Mouse (Mus musculus) embryonic facial prominence, embryonic 10.5 days (tissue): ENCODE data around the gene Ptprg. TPM values are rescaled to one million over a fixed set of nuclear protein-coding genes. Genes with fewer than 3 reads are reported as not detected.
A peak's percentile ranks its signal among the peaks of the same experiment; 100 is the strongest.

Experiments used
- DNase-seq: peaks from one replicate; pipeline ENCODE4 v3.0.0-alpha.2; 2017; ENCODE audit warnings: low spot score
- H3K27ac ChIP-seq: fragments of 300-500 bp; sonication (generic); replicated peaks from 2 replicates; pipeline ENCODE4 v1.5.1; 2016; ENCODE audit warnings: mild to moderate bottlenecking
- H3K27me3 ChIP-seq: fragments of 300-500 bp; sonication (generic); replicated peaks from 2 replicates; pipeline ENCODE4 v1.6.1; 2016; ENCODE audit warnings: low read depth, mild to moderate bottlenecking; ENCODE audit not compliant: poor library complexity, severe bottlenecking
- H3K36me3 ChIP-seq: fragments of 300-500 bp; sonication (generic); replicated peaks from 2 replicates; pipeline ENCODE4 v1.6.1; 2016; ENCODE audit warnings: mild to moderate bottlenecking, moderate library complexity
- H3K4me1 ChIP-seq: fragments of 300-500 bp; sonication (generic); 2 replicates; pipeline ENCODE4 v1.6.1; 2016
- H3K4me3 ChIP-seq: fragments of 300-500 bp; sonication (generic); 2 replicates; pipeline ENCODE4 v1.5.1; 2016; ENCODE audit warnings: mild to moderate bottlenecking, moderate library complexity
- H3K9me3 ChIP-seq: fragments of 300-500 bp; sonication (generic); 2 replicates; pipeline ENCODE4 v1.6.1; 2016; ENCODE audit warnings: mild to moderate bottlenecking
- WGBS: fragments of 180-500 bp; shearing (Covaris S2); methylation state at CpG from one replicate; pipeline ENCODE4 v1.1.7; 2016; 5-methylcytosine and 5-hydroxymethylcytosine counted together
- polyA plus RNA-seq: library from polyadenylated mRNA; unstranded; fragments of >200 nt; fragmentation: Nextera tagmentation; extraction: Ambion mirVana; gene quantifications from 2 replicates; pipeline ENCODE4 v1.2.1, GENCODE M21; 2016

The Ptprg gene
- polyA plus RNA-seq, 1 experiment from 2014 or later, result 40.7 TPM

- DNase-seq, result no peak
- Histone ChIP-seq H3K27me3 (no peaks in the 10 kb centered on the region), H3K36me3 (no peaks in the 10 kb centered on the region), H3K4me1 (peaks cover 58% of the 10 kb centered on the region), H3K9me3 (no peaks in the 10 kb centered on the region), H3K4me3 (no peak overlapping the region), H3K27ac (no peak overlapping the region)
- WGBS, result 69% methylated on average over 6 of the region's 6 CpGs
Measured at GRCm38 (mm10) chr14:11865872-11866271, 312.5 kb downstream of the Ptprg start.

GRCm38 (mm10) chr14:11866416-11866815, 313.1 kb downstream of the Ptprg start:
- no peak for DNase-seq
- WGBS, result 80% methylated on average over 7 of the region's 7 CpGs
- H3K9me3 ChIP-seq, result no peaks in the 10 kb centered on the region
- H3K4me1 ChIP-seq, result peaks cover 61% of the 10 kb centered on the region
- no peak overlapping the region for H3K4me3 ChIP-seq
- no peaks in the 10 kb centered on the region for H3K36me3 ChIP-seq
- no peaks in the 10 kb centered on the region for H3K27me3 ChIP-seq
- no peak overlapping the region for H3K27ac ChIP-seq

- no peak overlapping the region; the same call in 1 of the 2 replicates for H3K27ac ChIP-seq
- no peak overlapping the region for H3K4me3 ChIP-seq
- H3K27me3 ChIP-seq, result no peaks in the 10 kb centered on the region
- peaks cover 63% of the 10 kb centered on the region for H3K4me1 ChIP-seq
- no peaks in the 10 kb centered on the region for H3K36me3 ChIP-seq
- WGBS, result 37% methylated on average over 6 of the region's 6 CpGs
- no peaks in the 10 kb centered on the region for H3K9me3 ChIP-seq
- peak; percentile 33 for DNase-seq
Measured at GRCm38 (mm10) chr14:11868636-11869035, 315.3 kb downstream of the Ptprg start.

GRCm38 (mm10) chr14:11871752-11872344, 318.5 kb downstream of the Ptprg start:
- peak; percentile 45 for DNase-seq
- WGBS, result 49% methylated on average over 8 of the region's 8 CpGs
- no peak overlapping the region for H3K4me3 ChIP-seq
- H3K9me3 ChIP-seq, result no peaks in the 10 kb centered on the region
- H3K36me3 ChIP-seq, result no peaks in the 10 kb centered on the region
- no peak overlapping the region for H3K27ac ChIP-seq
- H3K4me1 ChIP-seq, result peaks cover 39% of the 10 kb centered on the region
- no peaks in the 10 kb centered on the region for H3K27me3 ChIP-seq

GRCm38 (mm10) chr14:11874266-11874665, 320.9 kb downstream of the Ptprg start:
- Histone ChIP-seq H3K9me3 (no peaks in the 10 kb centered on the region), H3K27me3 (no peaks in the 10 kb centered on the region), H3K27ac (no peak overlapping the region), H3K36me3 (no peaks in the 10 kb centered on the region), H3K4me3 (no peak overlapping the region), H3K4me1 (peaks cover 33% of the 10 kb centered on the region)
- DNase-seq, result no peak
- 92% methylated on average over 6 of the region's 6 CpGs for WGBS

GRCm38 (mm10) chr14:11874960-11875889, 321.9 kb downstream of the Ptprg start:
- 90% methylated on average over 11 of the region's 11 CpGs for WGBS
- H3K4me1 ChIP-seq, result peaks cover 36% of the 10 kb centered on the region
- no peak for DNase-seq
- H3K36me3 ChIP-seq, result no peaks in the 10 kb centered on the region
- H3K4me3 ChIP-seq, result no peak overlapping the region
- no peaks in the 10 kb centered on the region for H3K9me3 ChIP-seq
- H3K27me3 ChIP-seq, result no peaks in the 10 kb centered on the region
- H3K27ac ChIP-seq, result no peak overlapping the region

GRCm38 (mm10) chr14:11881082-11881481, 327.8 kb downstream of the Ptprg start:
- H3K4me3 ChIP-seq, result no peak overlapping the region
- DNase-seq, result no peak
- no peaks in the 10 kb centered on the region for H3K36me3 ChIP-seq
- H3K27me3 ChIP-seq, result no peaks in the 10 kb centered on the region
- H3K9me3 ChIP-seq, result no peaks in the 10 kb centered on the region
- H3K4me1 ChIP-seq, result peaks cover 45% of the 10 kb centered on the region
- no peak overlapping the region for H3K27ac ChIP-seq
- 73% methylated on average over 3 of the region's 3 CpGs for WGBS

- no peaks in the 10 kb centered on the region for H3K36me3 ChIP-seq
- no peaks in the 10 kb centered on the region for H3K9me3 ChIP-seq
- peaks cover 45% of the 10 kb centered on the region for H3K4me1 ChIP-seq
- H3K27me3 ChIP-seq, result no peaks in the 10 kb centered on the region
- DNase-seq, result no peak
- peak overlapping the region; percentile 21; the same call in 1 of the 2 replicates for H3K27ac ChIP-seq
- no peak overlapping the region for H3K4me3 ChIP-seq
- WGBS, result 23% methylated on average over 10 of the region's 10 CpGs
Measured at GRCm38 (mm10) chr14:11883142-11883921, 330.0 kb downstream of the Ptprg start.

- peak overlapping the region; percentile 21; the same call in 1 of the 2 replicates for H3K27ac ChIP-seq
- no peak for DNase-seq
- no peak overlapping the region for H3K4me3 ChIP-seq
- H3K9me3 ChIP-seq, result no peaks in the 10 kb centered on the region
- H3K36me3 ChIP-seq, result no peaks in the 10 kb centered on the region
- H3K27me3 ChIP-seq, result no peaks in the 10 kb centered on the region
- 63% methylated on average over 5 of the region's 5 CpGs for WGBS
- H3K4me1 ChIP-seq, result peaks cover 41% of the 10 kb centered on the region
Measured at GRCm38 (mm10) chr14:11883995-11884394, 330.7 kb downstream of the Ptprg start.

- no peak for DNase-seq
- no peak overlapping the region for H3K4me3 ChIP-seq
- H3K4me1 ChIP-seq, result peaks cover 20% of the 10 kb centered on the region
- H3K36me3 ChIP-seq, result no peaks in the 10 kb centered on the region
- H3K27ac ChIP-seq, result no peak overlapping the region
- no peaks in the 10 kb centered on the region for H3K9me3 ChIP-seq
- WGBS, result 78% methylated on average over 3 of the region's 3 CpGs
- H3K27me3 ChIP-seq, result no peaks in the 10 kb centered on the region
Measured at GRCm38 (mm10) chr14:11886417-11886816, 333.1 kb downstream of the Ptprg start.

- no peaks in the 10 kb centered on the region for H3K9me3 ChIP-seq
- H3K27ac ChIP-seq, result no peak overlapping the region
- H3K4me3 ChIP-seq, result no peak overlapping the region
- DNase-seq, result no peak
- WGBS, result 78% methylated on average over 3 of the region's 3 CpGs
- no peaks in the 10 kb centered on the region for H3K36me3 ChIP-seq
- peaks cover 8% of the 10 kb centered on the region; the same call in 1 of the 2 replicates for H3K4me1 ChIP-seq
- H3K27me3 ChIP-seq, result no peaks in the 10 kb centered on the region
Measured at GRCm38 (mm10) chr14:11890890-11891289, 337.6 kb downstream of the Ptprg start.

- no peak overlapping the region for H3K4me3 ChIP-seq
- DNase-seq, result no peak
- peaks cover 8% of the 10 kb centered on the region; the same call in 1 of the 2 replicates for H3K4me1 ChIP-seq
- no peak overlapping the region for H3K27ac ChIP-seq
- no peaks in the 10 kb centered on the region for H3K27me3 ChIP-seq
- no peaks in the 10 kb centered on the region for H3K9me3 ChIP-seq
- 69% methylated on average over 9 of the region's 9 CpGs for WGBS
- H3K36me3 ChIP-seq, result no peaks in the 10 kb centered on the region
Measured at GRCm38 (mm10) chr14:11892621-11893020, 339.3 kb downstream of the Ptprg start.
